Mouse (Mus musculus): ENCODE data around the gene Hectd3. TPM values are rescaled to one million over a fixed set of nuclear protein-coding genes. Genes with fewer than 3 reads are reported as not detected.

Gene Hectd3
- polyA plus RNA-seq, 1 experiment from 2014 or later, result 10.2 TPM

GRCm38 (mm10) chr4:117019206-117020134, 24.4 kb downstream of the Hectd3 start, which contains the start of gene Eif2b3:
TSS of gene Eif2b3 (plus strand) at chr4:117019402.
- Histone ChIP-seq H3K27ac (peak within 1 kb of the TSS; percentile 61), H3K4me2 (replicated peaks) (peak within 1 kb of the TSS; percentile 74), H3K4me1 (peaks cover 10% of the 10 kb centered on the region), H3K27me3 (no peaks in the 10 kb centered on the region), H3K36me3 (peaks cover 19% of the 10 kb centered on the region), H3K9me3 (no peaks in the 10 kb centered on the region), H3K4me3 (peak within 1 kb of the TSS; percentile 69), H3K9ac (peak within 1 kb of the TSS; percentile 81)
- under 1% methylated on average over 61 of the region's 61 CpGs for WGBS
- ATAC-seq (ENCODE audit: low FRiP score, low read depth), result peak; percentile 94

GRCm38 (mm10) chr4:117023469-117023868, 28.4 kb downstream of the Hectd3 start:
- no peak for ATAC-seq (ENCODE audit: low FRiP score, low read depth)
- Histone ChIP-seq H3K4me3 (no peak overlapping the region), H3K27me3 (no peaks in the 10 kb centered on the region), H3K4me1 (peaks cover 10% of the 10 kb centered on the region), H3K27ac (no peak overlapping the region), H3K9ac (no peak overlapping the region), H3K9me3 (no peaks in the 10 kb centered on the region), H3K4me2 (replicated peaks) (no peak overlapping the region), H3K36me3 (peaks cover 34% of the 10 kb centered on the region)
- WGBS, result 97% methylated on average over 4 of the region's 4 CpGs

GRCm38 (mm10) chr4:117031105-117031504, 36.0 kb downstream of the Hectd3 start:
- H3K36me3 ChIP-seq, result peaks cover 39% of the 10 kb centered on the region
- H3K27ac ChIP-seq, result no peak overlapping the region
- no peaks in the 10 kb centered on the region for H3K9me3 ChIP-seq
- no peak for ATAC-seq (ENCODE audit: low FRiP score, low read depth)
- H3K4me1 ChIP-seq, result no peaks in the 10 kb centered on the region
- no peaks in the 10 kb centered on the region for H3K27me3 ChIP-seq
- WGBS, result 82% methylated on average over 1 of the region's 1 CpGs
- H3K4me2 ChIP-seq (replicated peaks), result no peak overlapping the region
- H3K4me3 ChIP-seq, result no peak overlapping the region
- no peak overlapping the region for H3K9ac ChIP-seq

GRCm38 (mm10) chr4:117039925-117040687, 45.0 kb downstream of the Hectd3 start:
- no peak overlapping the region for H3K9ac ChIP-seq
- ATAC-seq (ENCODE audit: low FRiP score, low read depth), result peak; percentile 80; the same call in 1 of the 2 replicates
- 23% methylated on average over 9 of the region's 9 CpGs for WGBS
- peaks cover 23% of the 10 kb centered on the region for H3K4me1 ChIP-seq
- H3K4me2 ChIP-seq (replicated peaks), result peak overlapping the region; percentile 35
- H3K9me3 ChIP-seq, result no peaks in the 10 kb centered on the region
- H3K27ac ChIP-seq, result peak overlapping the region; percentile 70
- H3K36me3 ChIP-seq, result peaks cover 7% of the 10 kb centered on the region; the same call in 1 of the 2 replicates
- H3K4me3 ChIP-seq, result no peak overlapping the region
- no peaks in the 10 kb centered on the region for H3K27me3 ChIP-seq

- peaks cover 23% of the 10 kb centered on the region for H3K4me1 ChIP-seq
- no peaks in the 10 kb centered on the region for H3K27me3 ChIP-seq
- H3K4me3 ChIP-seq, result no peak overlapping the region
- H3K36me3 ChIP-seq, result peaks cover 1% of the 10 kb centered on the region; the same call in 1 of the 2 replicates
- ATAC-seq (ENCODE audit: low FRiP score, low read depth), result no peak
- H3K27ac ChIP-seq, result peak overlapping the region; percentile 40
- WGBS, result 45% methylated on average over 1 of the region's 1 CpGs
- H3K4me2 ChIP-seq (replicated peaks), result no peak overlapping the region
- no peak overlapping the region for H3K9ac ChIP-seq
- H3K9me3 ChIP-seq, result no peaks in the 10 kb centered on the region
Observed at GRCm38 (mm10) chr4:117040791-117041190, 45.7 kb downstream of the Hectd3 start.

- Histone ChIP-seq H3K27me3 (no peaks in the 10 kb centered on the region), H3K9ac (no peak overlapping the region), H3K36me3 (no peaks in the 10 kb centered on the region), H3K4me2 (replicated peaks) (no peak overlapping the region), H3K27ac (no peak overlapping the region), H3K4me1 (peaks cover 23% of the 10 kb centered on the region), H3K4me3 (no peak overlapping the region), H3K9me3 (no peaks in the 10 kb centered on the region)
- 48% methylated on average over 4 of the region's 4 CpGs for WGBS
- ATAC-seq (ENCODE audit: low FRiP score, low read depth), result no peak
Observed at GRCm38 (mm10) chr4:117041283-117041721, 46.2 kb downstream of the Hectd3 start.

- H3K9ac ChIP-seq, result no peak overlapping the region
- no peaks in the 10 kb centered on the region for H3K4me1 ChIP-seq
- no peaks in the 10 kb centered on the region for H3K9me3 ChIP-seq
- no peak overlapping the region for H3K4me2 ChIP-seq (replicated peaks)
- H3K27ac ChIP-seq, result no peak overlapping the region
- peaks cover 22% of the 10 kb centered on the region for H3K36me3 ChIP-seq
- no peaks in the 10 kb centered on the region for H3K27me3 ChIP-seq
- H3K4me3 ChIP-seq, result no peak overlapping the region
- 82% methylated on average over 3 of the region's 3 CpGs for WGBS
- ATAC-seq (ENCODE audit: low FRiP score, low read depth), result no peak
Observed at GRCm38 (mm10) chr4:117048836-117049235, 53.7 kb downstream of the Hectd3 start.

- Histone ChIP-seq H3K4me2 (replicated peaks) (no peak overlapping the region), H3K36me3 (peaks cover 25% of the 10 kb centered on the region), H3K9me3 (no peaks in the 10 kb centered on the region), H3K9ac (no peak overlapping the region), H3K4me1 (no peaks in the 10 kb centered on the region), H3K27me3 (no peaks in the 10 kb centered on the region), H3K4me3 (no peak overlapping the region), H3K27ac (no peak overlapping the region)
- ATAC-seq (ENCODE audit: low FRiP score, low read depth), result no peak
- 93% methylated on average over 1 of the region's 1 CpGs for WGBS
Observed at GRCm38 (mm10) chr4:117049485-117049884, 54.4 kb downstream of the Hectd3 start.

GRCm38 (mm10) chr4:117052626-117053025, 57.5 kb downstream of the Hectd3 start:
- no peak overlapping the region for H3K4me2 ChIP-seq (replicated peaks)
- H3K27me3 ChIP-seq, result no peaks in the 10 kb centered on the region
- H3K4me1 ChIP-seq, result no peaks in the 10 kb centered on the region
- H3K27ac ChIP-seq, result no peak overlapping the region
- no peak overlapping the region for H3K4me3 ChIP-seq
- peaks cover 23% of the 10 kb centered on the region for H3K36me3 ChIP-seq
- WGBS, result 83% methylated on average over 4 of the region's 4 CpGs
- H3K9ac ChIP-seq, result no peak overlapping the region
- H3K9me3 ChIP-seq, result no peaks in the 10 kb centered on the region
- ATAC-seq (ENCODE audit: low FRiP score, low read depth), result peak; percentile 44; the same call in 1 of the 2 replicates

GRCm38 (mm10) chr4:117053956-117054355, 58.8 kb downstream of the Hectd3 start:
- Histone ChIP-seq H3K4me1 (no peaks in the 10 kb centered on the region), H3K4me3 (no peak overlapping the region), H3K9ac (no peak overlapping the region), H3K27me3 (no peaks in the 10 kb centered on the region), H3K36me3 (peaks cover 22% of the 10 kb centered on the region), H3K27ac (no peak overlapping the region), H3K4me2 (replicated peaks) (no peak overlapping the region), H3K9me3 (no peaks in the 10 kb centered on the region)
- WGBS, result 90% methylated on average over 4 of the region's 4 CpGs
- no peak for ATAC-seq (ENCODE audit: low FRiP score, low read depth)
